Mouse (Mus musculus) MEL (cell line): ENCODE measurements around the gene Rhpn2.

Experiments
- CTCF ChIP-seq, 3 experiments: IDR thresholded peaks in 2 of 3; conservative IDR thresholded peaks in 1 of 3; 2 replicates each; pipeline ENCODE4 v1.5.1; 2011 to 2012; ENCODE audit warnings: low read length in 3 of 3, low read depth in 2 of 3, mild to moderate bottlenecking in 2 of 3, improper control_type of control experiment in 1 of 3, inconsistent platforms in 1 of 3, mixed read lengths in 1 of 3, moderate library complexity in 1 of 3; ENCODE audit not compliant: control insufficient read depth in 1 of 3, insufficient read depth in 1 of 3, poor library complexity in 1 of 3, severe bottlenecking in 1 of 3
- MXI1 ChIP-seq: IDR thresholded peaks from 2 replicates; pipeline ENCODE4 v1.6.1; 2011; ENCODE audit warnings: mild to moderate bottlenecking, low read depth, low read length, improper control_type of control experiment

GRCm38 (mm10) chr7:35435266-35435665 lies 101.3 kb downstream of the Rhpn2 start:
- no peak for TF ChIP-seq CTCF (IDR thresholded peaks at IDR 0.05 in 2 of 3, conservative IDR thresholded peaks at IDR 0.05 in 1 of 3; ENCODE audit: control insufficient read depth in 1 of 3, insufficient read depth in 1 of 3, low read depth in 2 of 3, low read length in 3 of 3, poor library complexity in 1 of 3, severe bottlenecking in 1 of 3)
- TF ChIP-seq MXI1, result no peak
